Mouse (Mus musculus) E14TG2a.4 (cell line): ENCODE measurements around the gene Tmc6.
A peak's percentile ranks its signal among the peaks of the same experiment; 100 is the strongest.
"Not testable (repeated sequence)": the region's sequence is repeated elsewhere in the genome, so short reads cannot be mapped to it uniquely, and the experiment has no call there.

ENCODE experiments used
- H3K27me3 ChIP-seq: 2 replicates; pipeline ENCODE4 v1.6.1; 2014; ENCODE audit warnings: low read length, control low read depth; ENCODE audit not compliant: insufficient read depth
- H3K36me3 ChIP-seq: 2 replicates; pipeline ENCODE4 v1.6.1; 2014; ENCODE audit warnings: low read length, control low read depth; ENCODE audit not compliant: insufficient read depth
- H3K4me1 ChIP-seq: replicated peaks from 2 replicates; pipeline ENCODE4 v1.6.1; 2014; ENCODE audit warnings: low read depth, low read length, control low read depth
- H3K4me3 ChIP-seq: replicated peaks from 2 replicates; pipeline ENCODE4 v1.5.1; 2014; ENCODE audit warnings: mild to moderate bottlenecking, low read length
- H3K9me3 ChIP-seq: 2 replicates; pipeline ENCODE4 v1.6.1; 2014; ENCODE audit warnings: low read length, control low read depth
- CTCF ChIP-seq: conservative IDR thresholded peaks from 2 replicates; pipeline ENCODE4 v1.5.1; 2014; ENCODE audit warnings: low read length
- NANOG ChIP-seq: IDR thresholded peaks from 2 replicates; pipeline ENCODE4 v1.6.1; 2014; ENCODE audit warnings: borderline replicate concordance, low read length, mixed read lengths
- POU5F1 ChIP-seq: IDR thresholded peaks from 2 replicates; pipeline ENCODE4 v1.6.1; 2014; ENCODE audit warnings: low read length, borderline replicate concordance

Tmc6 gene

DNA sequence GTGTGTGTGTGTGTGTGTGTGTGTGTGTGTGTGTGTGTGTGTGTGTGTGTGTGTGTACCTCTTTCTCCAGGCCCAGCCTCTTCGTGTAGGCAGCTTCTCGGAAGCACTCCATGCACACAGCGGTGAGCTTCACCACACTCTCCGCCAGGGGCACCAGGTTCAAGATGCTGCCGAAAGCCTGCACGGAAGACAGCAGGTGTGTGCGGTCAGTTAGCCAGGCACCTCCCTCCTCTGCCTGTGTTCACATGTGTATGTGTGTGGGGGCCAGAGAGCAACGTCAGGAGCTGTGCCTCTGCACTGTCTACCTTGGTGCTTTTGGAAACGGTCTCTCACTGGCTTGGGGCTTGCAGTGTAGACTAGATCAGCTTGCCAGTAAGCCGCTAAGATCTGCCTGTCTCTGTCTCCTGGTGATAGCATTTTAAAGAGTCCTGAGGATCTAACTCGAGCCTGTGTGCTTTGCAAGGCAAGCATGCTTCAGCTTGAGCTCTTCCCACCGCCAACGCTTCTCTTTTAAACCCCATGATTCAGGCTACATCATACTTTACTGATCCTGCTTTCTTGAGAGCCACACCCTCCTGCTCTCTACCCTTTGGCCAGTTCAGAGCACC, 34.5 kb upstream of the Tmc6 start:
- TF ChIP-seq POU5F1 (no peak), NANOG (no peak), CTCF (no peak)
- Histone ChIP-seq H3K4me3 (no peak overlapping the region; the same call in 1 of the 2 replicates), H3K9me3 (no peaks in the 10 kb centered on the region), H3K4me1 (peaks cover 90% of the 10 kb centered on the region), H3K36me3 (peaks cover 97% of the 10 kb centered on the region), H3K27me3 (no peaks in the 10 kb centered on the region)

DNA sequence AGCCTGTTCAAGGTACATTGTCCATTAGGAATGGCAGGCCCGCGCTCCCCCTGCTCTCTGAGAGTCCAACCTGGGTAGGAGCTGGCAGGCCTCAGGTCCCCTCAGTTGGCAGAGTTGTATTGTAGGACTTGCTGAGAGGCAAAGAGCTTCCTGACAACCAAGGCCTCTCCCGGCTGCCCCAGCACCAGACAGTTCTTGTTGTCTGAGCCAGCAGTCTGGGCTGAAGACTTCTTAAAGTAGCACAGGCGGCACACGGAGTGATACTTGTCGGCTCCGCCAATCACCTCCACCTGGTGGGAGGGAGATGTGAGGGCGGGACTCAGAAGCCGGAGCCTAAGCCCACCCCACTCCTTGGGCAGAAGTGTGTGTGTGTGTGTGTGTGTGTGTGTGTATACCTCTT, 33.9 kb upstream of the Tmc6 start:
- H3K4me3 ChIP-seq, H3K9me3 ChIP-seq, H3K27me3 ChIP-seq: not testable (repeated sequence)
- peaks cover 95% of the 10 kb centered on the region for H3K36me3 ChIP-seq
- H3K4me1 ChIP-seq, result peaks cover 92% of the 10 kb centered on the region

- Histone ChIP-seq H3K9me3 (no peaks in the 10 kb centered on the region), H3K27me3 (no peaks in the 10 kb centered on the region), H3K4me3 (no peak overlapping the region), H3K36me3 (peaks cover 85% of the 10 kb centered on the region), H3K4me1 (peaks cover 92% of the 10 kb centered on the region)
- TF ChIP-seq NANOG, result no peak
- TF ChIP-seq POU5F1, result no peak
- TF ChIP-seq CTCF, result no peak
These were observed 32.8 kb upstream of the Tmc6 start for GRCm38 (mm10) chr11:117814704-117815366.

DNA sequence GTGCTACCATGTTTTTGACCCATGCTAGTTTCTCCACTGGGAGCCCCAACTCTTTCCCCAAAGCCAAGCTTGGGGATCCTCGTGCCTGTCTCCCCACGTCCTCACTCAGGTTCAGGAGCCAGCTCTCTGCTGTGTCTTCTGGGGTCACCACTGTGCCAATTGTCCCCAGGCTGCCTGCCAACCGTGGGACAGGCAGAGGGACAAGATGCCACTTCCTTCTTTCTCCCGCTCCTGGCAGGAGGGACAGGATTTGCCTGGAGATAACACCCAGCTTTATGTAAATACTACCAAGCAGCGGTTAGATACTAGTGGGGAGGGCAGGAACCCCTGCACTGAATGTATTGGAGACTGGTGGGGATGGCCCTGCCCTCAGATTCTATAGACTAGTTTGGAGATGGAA, 31.9 kb upstream of the Tmc6 start:
- no peaks in the 10 kb centered on the region for H3K9me3 ChIP-seq
- peaks cover 75% of the 10 kb centered on the region for H3K36me3 ChIP-seq
- no peaks in the 10 kb centered on the region for H3K27me3 ChIP-seq
- no peak for TF ChIP-seq NANOG
- TF ChIP-seq CTCF, result no peak
- TF ChIP-seq POU5F1, result no peak
- H3K4me1 ChIP-seq, result peaks cover 87% of the 10 kb centered on the region
- no peak overlapping the region for H3K4me3 ChIP-seq

- no peak for TF ChIP-seq POU5F1
- peak; percentile 18; the same call in 1 of the 2 replicates for TF ChIP-seq CTCF
- peaks cover 63% of the 10 kb centered on the region for H3K4me1 ChIP-seq
- H3K4me3 ChIP-seq, result peak overlapping the region; percentile 97
These were observed 28.5 kb upstream of the Tmc6 start for GRCm38 (mm10) chr11:117810401-117811046.

GRCm38 (mm10) chr11:117809407-117810311, 27.7 kb upstream of the Tmc6 start, which contains the start of the genes Gm20708 and Syngr2:
Gene Gm20708 (plus strand): TSS chr11:117809668.
Gene Syngr2 (plus strand): TSS chr11:117809668.
- Histone ChIP-seq H3K9me3 (no peaks in the 10 kb centered on the region), H3K36me3 (peaks cover 35% of the 10 kb centered on the region), H3K27me3 (no peaks in the 10 kb centered on the region), H3K4me3 (peak within 1 kb of the TSS; percentile 97), H3K4me1 (peaks cover 55% of the 10 kb centered on the region)
- no peak for TF ChIP-seq POU5F1
- TF ChIP-seq CTCF, result no peak
- TF ChIP-seq NANOG, result no peak

More at GRCm38 (mm10) chr11:117810401-117811046, 28.5 kb upstream of the Tmc6 start:
- no peaks in the 10 kb centered on the region for H3K27me3 ChIP-seq
- H3K36me3 ChIP-seq, result peaks cover 44% of the 10 kb centered on the region
- H3K9me3 ChIP-seq, result no peaks in the 10 kb centered on the region

DNA sequence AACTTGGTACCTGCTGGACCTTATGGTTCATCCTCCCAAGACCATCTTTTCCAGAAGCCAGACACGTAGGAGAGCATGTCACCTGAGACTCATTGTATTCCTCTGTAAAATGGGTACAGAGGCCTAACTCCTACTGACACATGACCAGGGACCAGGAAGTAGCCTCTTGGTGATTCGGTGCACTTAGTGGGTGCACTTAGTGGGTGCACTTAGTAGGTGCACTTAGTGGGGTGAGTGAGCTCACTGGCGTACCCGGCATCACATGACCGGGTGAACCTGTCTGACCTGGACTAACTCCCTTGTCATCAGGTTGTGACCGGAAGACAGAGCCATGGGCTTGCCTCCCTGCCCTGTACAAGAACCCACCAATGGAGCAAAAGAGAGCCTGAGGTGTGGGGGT, 24.8 kb upstream of the Tmc6 start:
- Histone ChIP-seq H3K4me3 (no peak overlapping the region), H3K27me3 (peaks cover 3% of the 10 kb centered on the region), H3K36me3 (peaks cover 6% of the 10 kb centered on the region), H3K9me3 (no peaks in the 10 kb centered on the region), H3K4me1 (peaks cover 27% of the 10 kb centered on the region)
- TF ChIP-seq NANOG (no peak), POU5F1 (no peak), CTCF (no peak)

DNA sequence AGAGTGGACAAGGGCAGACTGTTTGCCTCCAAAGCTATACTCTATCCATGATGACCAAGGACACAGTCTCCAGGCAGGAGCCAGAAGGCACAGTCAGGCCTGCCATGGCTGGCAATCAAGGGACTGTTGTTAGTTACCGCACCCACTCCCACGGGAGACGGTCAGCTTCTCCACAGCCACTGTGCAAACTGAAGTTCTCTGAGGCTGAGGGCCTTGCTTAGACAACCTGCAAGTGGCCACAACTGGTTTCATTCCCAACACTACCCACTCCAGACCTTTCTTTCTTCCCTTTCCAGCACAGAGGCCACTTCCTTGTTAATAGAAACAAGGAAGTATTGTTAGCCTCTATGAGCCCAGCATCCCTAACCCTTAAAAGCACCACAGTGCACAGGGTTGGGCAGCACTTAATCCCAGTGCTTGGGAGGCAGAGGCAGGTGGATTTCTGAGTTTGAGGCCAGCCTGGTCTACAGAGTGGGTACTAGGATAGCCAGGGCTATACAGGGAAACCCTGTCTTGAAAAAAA, 21.2 kb upstream of the Tmc6 start:
- TF ChIP-seq CTCF (no peak), POU5F1 (no peak), NANOG (no peak)
- peaks cover 9% of the 10 kb centered on the region for H3K27me3 ChIP-seq
- H3K36me3 ChIP-seq, result no peaks in the 10 kb centered on the region
- H3K9me3 ChIP-seq, result no peaks in the 10 kb centered on the region
- no peak overlapping the region for H3K4me3 ChIP-seq
- peaks cover 15% of the 10 kb centered on the region for H3K4me1 ChIP-seq
